Mouse (Mus musculus) heart, postnatal 14 days (tissue): Measurements from ENCODE around the gene Tlr9. TPM values are rescaled to one million over a fixed set of nuclear protein-coding genes. Genes with fewer than 3 reads are reported as not detected.

Experiments used
- DNase-seq, 2 experiments: peaks; one replicate each; pipeline ENCODE4 v3.0.0; 2021 to 2022
- intact Hi-C: fragments of 180-260 bp; cut with DNase I; formaldehyde crosslinking; loops from one replicate; pipeline ENCODE4 v1.15.1; 2025
- microRNA-seq, 2 experiments: library from miRNA; unstranded; fragments of <30 nt; microRNA quantifications; one replicate each; pipeline ENCODE4 v1.2.0; 2021 to 2022
- total RNA-seq, 2 experiments: library from RNA; stranded (reverse); gene quantifications; 2 replicates each; pipeline ENCODE4 v1.2.3; 2021

The Tlr9 gene
- total RNA-seq, 2 experiments from 2014 or later: 0.55 to 0.88 TPM

GRCm38 (mm10) chr9:106262075-106262474 is 39.7 kb downstream of the Tlr9 start:
- DNase-seq: no peak
- intact Hi-C loops: no loop called here

- DNase-seq: no peak
- intact Hi-C loops: no loop called here
Measured at GRCm38 (mm10) chr9:106263381-106263924, 41.1 kb downstream of the Tlr9 start.

GRCm38 (mm10) chr9:106265358-106266075 is 43.1 kb downstream of the Tlr9 start:
- DNase-seq: no peak
- intact Hi-C loops: no loop called here

GRCm38 (mm10) chr9:106266936-106267657 is 44.7 kb downstream of the Tlr9 start:
- no peak for DNase-seq
- intact Hi-C loops: no loop called here

GRCm38 (mm10) chr9:106268421-106268820 is 46.0 kb downstream of the Tlr9 start:
- DNase-seq: no peak
- intact Hi-C loops: no loop called here

- no peak for DNase-seq
- intact Hi-C loops: no loop called here
Measured at GRCm38 (mm10) chr9:106269076-106269788, 46.8 kb downstream of the Tlr9 start.

GRCm38 (mm10) chr9:106269879-106270278 is 47.5 kb downstream of the Tlr9 start:
- intact Hi-C loops: no loop called here
- DNase-seq: no peak

- intact Hi-C loops: no loop called here
- DNase-seq: no peak
Measured at GRCm38 (mm10) chr9:106270656-106271055, 48.3 kb downstream of the Tlr9 start.

GRCm38 (mm10) chr9:106272288-106272687 is 49.9 kb downstream of the Tlr9 start:
- intact Hi-C loops: no loop called here
- no peak for DNase-seq

- intact Hi-C loops: no loop called here
- DNase-seq: no peak
Measured at GRCm38 (mm10) chr9:106273276-106273675, 50.9 kb downstream of the Tlr9 start.

- intact Hi-C loops: no loop called here
- DNase-seq: no peak
Measured at GRCm38 (mm10) chr9:106273791-106274190, 51.4 kb downstream of the Tlr9 start.

- no peak for DNase-seq
- intact Hi-C loops: loop anchor here (5.0 kb wide), 1 partner anchor 117 kb away; the partner anchor contains the start of gene Glyctk
Measured at GRCm38 (mm10) chr9:106274652-106275180, 52.3 kb downstream of the Tlr9 start.

GRCm38 (mm10) chr9:106275806-106276205 is 53.4 kb downstream of the Tlr9 start:
- DNase-seq: no peak
- intact Hi-C loops: loop anchor here (2.0 to 5.0 kb wide), 2 partner anchors 27 to 119 kb away; partner anchors contain the start of genes Alas1 and Glyctk

Small RNAs within 50 kb of the gene (microRNA-seq; reads per million reads assigned to microRNA genes)
- gene Mirlet7g: 71,589 to 113,351 reads per million in 2 experiments

Other genes with a start within 250 kb of the Tlr9 start
- gene Col6a4, start 125.8 kb upstream of the Tlr9 start, total RNA-seq: under 1 TPM in 1 of 2 experiments, not detected in 1; 0.27 TPM
- 1 to 10 TPM; 1.3 to 1.7 TPM for gene Glyctk, start 64.5 kb upstream of the Tlr9 start, total RNA-seq
- 10 to 100 TPM; 54.4 to 63.1 TPM for gene Wdr82, start 51.7 kb upstream of the Tlr9 start, total RNA-seq
- gene Ppm1m, start 22.9 kb upstream of the Tlr9 start, total RNA-seq: 10 to 100 TPM; 11.8 to 15.2 TPM
- 100 to 1,000 TPM; 122 to 142 TPM for gene Twf2, start 19.5 kb upstream of the Tlr9 start, total RNA-seq
- gene Alas1, start 26.1 kb downstream of the Tlr9 start, total RNA-seq: 100 to 1,000 TPM; 562 to 652 TPM
- gene Poc1a, start 58.5 kb downstream of the Tlr9 start, total RNA-seq: 1 to 10 TPM; 4.3 to 4.8 TPM
- gene Dusp7, start 146.0 kb downstream of the Tlr9 start, total RNA-seq: 10 to 100 TPM; 53.2 to 53.9 TPM
- gene Rpl29, start 206.9 kb downstream of the Tlr9 start, total RNA-seq: 100 to 1,000 TPM; 307 to 348 TPM
- gene Acy1, start 215.7 kb downstream of the Tlr9 start, total RNA-seq: 10 to 100 TPM; 16.2 to 18.9 TPM
- gene Abhd14b, start 224.9 kb downstream of the Tlr9 start, total RNA-seq: 1 to 10 TPM; 6.8 to 8.9 TPM
- gene Abhd14a, start 225.1 kb downstream of the Tlr9 start, total RNA-seq: 10 to 100 TPM; 21.9 to 22.0 TPM
- gene Pcbp4, start 230.7 kb downstream of the Tlr9 start, total RNA-seq: 10 to 100 TPM; 62.4 to 68.8 TPM
- under 1 TPM in 1 of 2 experiments, not detected in 1; 0.10 TPM for gene Gpr62, start 243.3 kb downstream of the Tlr9 start, total RNA-seq